Mouse (Mus musculus) embryonic fibroblast, embryonic 13.5 days (primary cell): ENCODE results near the gene Igsf11.

Experiments used
- CTCF ChIP-seq: IDR thresholded peaks from 2 replicates; pipeline ENCODE4 v1.5.1; 2011; ENCODE audit warnings: mild to moderate bottlenecking, control low read depth, low read length, moderate library complexity, borderline replicate concordance; ENCODE audit not compliant: insufficient read depth
- POLR2A ChIP-seq: IDR thresholded peaks from 2 replicates; pipeline ENCODE4 v1.6.1; 2011; ENCODE audit warnings: low read depth, mild to moderate bottlenecking, control low read depth, low read length, moderate library complexity

- TF ChIP-seq CTCF (no peak), POLR2A (no peak)
Measured at GRCm38 (mm10) chr16:39056061-39056460, 163.6 kb downstream of the Igsf11 start.
